Mouse (Mus musculus): ENCODE results near the gene Pfkfb1. TPM values are rescaled to one million over a fixed set of nuclear protein-coding genes. Genes with fewer than 3 reads are reported as not detected.
A peak's percentile ranks its signal among the peaks of the same experiment; 100 is the strongest.

Pfkfb1 gene
- 4.8 and 5.1 TPM in 2 replicates for polyA plus RNA-seq (2015; fragmentation: Nextera tagmentation; extraction: Ambion mirVana)

DNA sequence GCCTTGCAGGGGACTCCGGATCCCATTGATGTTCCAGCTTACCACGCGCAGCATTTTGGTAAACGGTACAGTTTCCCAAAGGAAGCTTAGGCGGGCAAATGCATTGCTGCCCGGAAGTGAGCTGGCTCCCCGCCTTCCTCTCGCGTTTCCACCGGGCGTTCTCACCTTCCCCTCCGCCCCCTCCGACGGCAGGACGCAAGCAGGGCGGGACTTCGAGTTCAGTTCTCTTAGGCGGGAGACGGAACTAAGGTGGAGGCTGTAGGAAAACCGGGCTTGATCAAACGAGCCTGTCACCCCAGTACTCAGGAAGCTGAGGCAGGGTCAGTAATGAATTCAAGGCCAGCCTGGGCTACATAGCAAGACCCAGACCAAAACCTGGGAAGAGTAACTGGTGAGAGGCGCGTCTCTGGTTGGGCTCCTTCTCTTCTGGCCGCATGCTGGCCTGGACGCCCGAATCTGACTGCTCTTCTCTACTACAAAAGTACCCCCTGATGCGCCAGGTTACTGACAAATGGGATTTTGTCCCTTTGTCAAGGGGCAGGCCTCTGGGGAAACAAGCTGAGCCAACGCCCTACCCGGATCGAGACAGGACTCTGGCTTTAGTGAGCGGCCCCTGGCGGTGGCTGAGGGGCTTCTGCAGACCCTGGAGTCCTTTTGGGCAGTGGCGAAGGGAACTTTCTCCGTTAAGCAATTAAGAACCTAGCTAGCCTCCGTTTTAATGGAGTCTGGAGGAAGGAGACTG, at the start of gene Pfkfb1:
Pfkfb1 (plus strand) TSS at position 207 of the 742 bp plus-strand sequence.
- Histone ChIP-seq H3K27me3 (replicated peaks) (no peaks in the 10 kb centered on the region), H3K27ac (peak within 1 kb of the TSS; percentile 80), H3K4me3 (peak within 1 kb of the TSS; percentile 56), H3K9me3 (no peaks in the 10 kb centered on the region), H3K36me3 (replicated peaks) (no peaks in the 10 kb centered on the region), H3K4me2 (peak within 1 kb of the TSS; percentile 56), H3K4me1 (peaks cover 3% of the 10 kb centered on the region), H3K9ac (peak within 1 kb of the TSS; percentile 55)
- ATAC-seq (replicated peaks), result peak; percentile 96
- 21% methylated on average over 35 of the region's 35 CpGs for WGBS

DNA sequence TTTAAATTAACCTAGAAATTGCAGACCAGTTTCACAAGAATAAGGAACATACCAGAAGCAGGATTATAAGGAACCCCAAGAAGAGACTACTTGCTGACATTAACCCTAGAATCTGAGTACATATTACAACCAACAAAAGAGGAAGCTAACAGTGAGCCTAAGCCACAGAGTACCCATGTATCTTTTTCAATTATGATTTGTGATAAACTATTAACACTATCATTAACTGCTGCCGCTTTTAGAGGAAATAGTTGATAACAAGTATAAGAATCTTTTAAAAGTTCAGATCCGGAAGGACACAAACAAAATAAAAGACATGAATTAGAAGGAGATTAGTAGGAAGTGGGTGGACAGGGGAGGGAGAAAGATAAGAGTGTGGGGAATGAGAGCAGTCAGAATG, 47.9 kb upstream of the Pfkfb1 start:
- H3K4me2 ChIP-seq, result no peak overlapping the region
- H3K4me3 ChIP-seq, result no peak overlapping the region
- ATAC-seq (replicated peaks), result no peak
- H3K9me3 ChIP-seq, result no peaks in the 10 kb centered on the region
- no peak overlapping the region for H3K9ac ChIP-seq
- no peak overlapping the region for H3K27ac ChIP-seq
- no peaks in the 10 kb centered on the region for H3K4me1 ChIP-seq
- no peaks in the 10 kb centered on the region for H3K36me3 ChIP-seq (replicated peaks)
- WGBS, result 90% methylated on average over 2 of the region's 2 CpGs
- H3K27me3 ChIP-seq (replicated peaks), result no peaks in the 10 kb centered on the region

DNA sequence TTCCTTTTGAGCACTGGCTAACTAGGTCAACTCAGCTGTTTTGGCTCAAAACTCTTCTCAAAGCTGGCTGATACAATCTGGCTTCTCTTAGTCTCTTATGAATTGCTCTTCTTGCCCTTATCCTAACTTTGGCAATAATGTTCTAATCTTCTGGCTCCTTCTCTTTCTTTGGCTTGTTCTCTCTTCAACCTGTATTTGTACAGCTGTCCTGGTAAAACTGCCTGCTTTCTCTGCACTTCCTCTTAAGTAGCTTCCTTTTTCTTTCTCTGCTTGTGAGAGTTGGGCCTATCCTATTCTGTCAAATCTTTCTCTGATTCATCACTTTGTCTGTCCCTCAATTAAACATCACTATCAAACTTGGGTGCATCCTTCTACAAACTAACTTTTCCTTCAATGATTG, 46.3 kb upstream of the Pfkfb1 start:
- no peak overlapping the region for H3K9ac ChIP-seq
- no peaks in the 10 kb centered on the region for H3K36me3 ChIP-seq (replicated peaks)
- no peak for ATAC-seq (replicated peaks)
- H3K4me1 ChIP-seq, result no peaks in the 10 kb centered on the region
- no peak overlapping the region for H3K4me2 ChIP-seq
- no peak overlapping the region for H3K27ac ChIP-seq
- no peak overlapping the region for H3K4me3 ChIP-seq
- no peaks in the 10 kb centered on the region for H3K27me3 ChIP-seq (replicated peaks)
- H3K9me3 ChIP-seq, result no peaks in the 10 kb centered on the region

GRCm38 (mm10) chrX:150547239-150547638, 40.8 kb upstream of the Pfkfb1 start, which contains the start of gene Alas2:
Gene Alas2, plus strand, starts transcription at chrX:150547375.
- H3K4me3 ChIP-seq, result no peak within 1 kb of the TSS
- H3K4me1 ChIP-seq, result no peaks in the 10 kb centered on the region
- ATAC-seq (replicated peaks), result no peak
- WGBS, result 52% methylated on average over 5 of the region's 5 CpGs
- no peak within 1 kb of the TSS for H3K4me2 ChIP-seq
- no peaks in the 10 kb centered on the region for H3K36me3 ChIP-seq (replicated peaks)
- H3K27me3 ChIP-seq (replicated peaks), result no peaks in the 10 kb centered on the region
- no peak within 1 kb of the TSS for H3K27ac ChIP-seq
- H3K9ac ChIP-seq, result no peak within 1 kb of the TSS
- H3K9me3 ChIP-seq, result no peaks in the 10 kb centered on the region

- H3K9ac ChIP-seq, result no peak overlapping the region
- H3K36me3 ChIP-seq (replicated peaks), result no peaks in the 10 kb centered on the region
- no peaks in the 10 kb centered on the region for H3K27me3 ChIP-seq (replicated peaks)
- no peak overlapping the region for H3K27ac ChIP-seq
- WGBS, result 90% methylated on average over 3 of the region's 3 CpGs
- no peak overlapping the region for H3K4me2 ChIP-seq
- no peak for ATAC-seq (replicated peaks)
- no peak overlapping the region for H3K4me3 ChIP-seq
- H3K4me1 ChIP-seq, result no peaks in the 10 kb centered on the region
- no peaks in the 10 kb centered on the region for H3K9me3 ChIP-seq
Measured at GRCm38 (mm10) chrX:150549639-150550038, 38.4 kb upstream of the Pfkfb1 start.

DNA sequence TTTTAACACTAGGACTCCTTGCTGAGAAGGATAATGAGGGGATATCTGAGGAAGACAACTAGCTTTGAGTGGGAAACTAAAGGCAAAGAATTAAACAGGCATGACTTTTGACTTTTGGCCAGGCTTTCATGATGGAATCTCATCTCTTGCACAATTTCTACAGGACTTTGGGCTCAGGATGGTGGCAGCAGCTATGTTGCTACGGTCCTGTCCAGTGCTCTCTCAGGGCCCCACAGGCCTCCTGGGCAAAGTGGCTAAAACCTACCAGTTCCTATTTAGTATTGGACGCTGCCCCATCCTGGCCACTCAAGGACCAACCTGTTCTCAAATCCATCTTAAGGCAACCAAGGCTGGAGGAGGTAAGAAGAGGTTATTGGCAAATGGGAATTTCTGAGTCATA, 36.0 kb upstream of the Pfkfb1 start:
- WGBS, result 93% methylated on average over 2 of the region's 2 CpGs

GRCm38 (mm10) chrX:150554032-150554431, 34.0 kb upstream of the Pfkfb1 start:
- Histone ChIP-seq H3K27me3 (replicated peaks) (no peaks in the 10 kb centered on the region), H3K27ac (no peak overlapping the region), H3K9ac (no peak overlapping the region), H3K4me3 (no peak overlapping the region), H3K4me1 (no peaks in the 10 kb centered on the region), H3K9me3 (no peaks in the 10 kb centered on the region), H3K4me2 (no peak overlapping the region), H3K36me3 (replicated peaks) (no peaks in the 10 kb centered on the region)
- 81% methylated on average over 3 of the region's 3 CpGs for WGBS
- ATAC-seq (replicated peaks), result no peak

More for the DNA sequence above, 36.0 kb upstream of the Pfkfb1 start:
- no peaks in the 10 kb centered on the region for H3K27me3 ChIP-seq (replicated peaks)
- no peak for ATAC-seq (replicated peaks)
- no peaks in the 10 kb centered on the region for H3K4me1 ChIP-seq
- no peak overlapping the region for H3K9ac ChIP-seq
- no peaks in the 10 kb centered on the region for H3K9me3 ChIP-seq
- no peak overlapping the region for H3K4me2 ChIP-seq
- no peaks in the 10 kb centered on the region for H3K36me3 ChIP-seq (replicated peaks)
- H3K4me3 ChIP-seq, result no peak overlapping the region
- no peak overlapping the region for H3K27ac ChIP-seq

DNA sequence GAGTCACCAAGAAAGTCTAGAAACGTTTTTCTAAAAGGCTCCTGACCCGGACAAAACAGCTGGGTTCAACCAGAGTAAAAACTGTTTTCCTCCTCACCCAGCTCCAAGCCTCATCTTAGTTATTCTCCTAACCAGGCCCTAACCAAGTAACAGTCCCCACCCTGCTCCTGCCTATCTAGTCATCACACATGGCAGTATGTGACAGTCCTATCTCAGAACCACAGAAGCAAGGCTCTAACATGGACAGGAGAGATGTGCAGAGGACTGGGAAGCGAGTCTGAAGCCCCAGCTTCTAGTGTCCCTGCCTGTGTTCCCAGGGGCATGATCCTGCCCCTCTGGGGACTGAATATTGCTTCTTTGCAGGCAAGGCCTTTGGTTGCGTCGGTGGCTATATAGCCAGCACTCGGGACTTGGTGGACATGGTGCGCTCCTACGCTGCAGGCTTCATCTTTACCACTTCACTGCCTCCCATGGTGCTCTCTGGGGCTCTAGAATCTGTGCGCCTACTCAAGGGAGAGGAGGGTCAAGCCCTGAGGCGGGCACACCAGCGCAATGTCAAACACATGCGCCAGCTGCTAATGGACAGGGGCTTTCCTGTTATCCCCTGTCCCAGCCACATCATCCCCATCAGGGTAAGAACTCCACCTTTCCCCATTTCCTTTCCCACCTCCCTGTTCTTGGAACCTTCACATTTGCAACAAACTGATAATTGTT, 23.2 kb upstream of the Pfkfb1 start:
- H3K4me2 ChIP-seq, result no peak overlapping the region
- no peak overlapping the region for H3K27ac ChIP-seq
- WGBS, result 88% methylated on average over 12 of the region's 12 CpGs
- no peak overlapping the region for H3K4me3 ChIP-seq
- no peaks in the 10 kb centered on the region for H3K36me3 ChIP-seq (replicated peaks)
- H3K4me1 ChIP-seq, result no peaks in the 10 kb centered on the region
- no peaks in the 10 kb centered on the region for H3K27me3 ChIP-seq (replicated peaks)
- no peak for ATAC-seq (replicated peaks)
- H3K9me3 ChIP-seq, result no peaks in the 10 kb centered on the region
- H3K9ac ChIP-seq, result no peak overlapping the region

GRCm38 (mm10) chrX:150581921-150582320, 6.1 kb upstream of the Pfkfb1 start:
- Histone ChIP-seq H3K27ac (no peak overlapping the region), H3K4me1 (peaks cover 2% of the 10 kb centered on the region), H3K4me2 (no peak overlapping the region), H3K27me3 (replicated peaks) (no peaks in the 10 kb centered on the region), H3K36me3 (replicated peaks) (no peaks in the 10 kb centered on the region), H3K9ac (no peak overlapping the region), H3K9me3 (no peaks in the 10 kb centered on the region), H3K4me3 (no peak overlapping the region)
- no peak for ATAC-seq (replicated peaks)

DNA sequence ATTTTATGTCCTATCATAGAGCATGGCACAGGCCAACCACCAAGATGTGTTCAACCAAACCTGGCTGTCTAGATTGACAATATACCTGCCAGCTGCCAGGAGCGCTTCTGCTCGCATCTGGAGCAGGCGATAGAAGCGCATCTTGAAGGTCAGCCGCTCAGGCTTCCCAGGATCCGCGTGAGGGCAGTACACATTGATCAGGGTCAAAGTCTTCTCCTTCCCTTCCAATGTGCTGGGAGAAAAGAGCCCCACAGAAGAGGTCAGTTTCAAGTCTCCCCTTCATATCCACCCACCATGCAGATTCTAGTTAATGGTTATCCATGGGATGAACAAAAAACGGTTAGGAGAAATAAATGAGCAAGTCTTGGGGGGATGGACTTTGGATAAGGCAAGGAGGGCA, 2.9 kb upstream of the Pfkfb1 start:
- no peak for ATAC-seq (replicated peaks)
- no peaks in the 10 kb centered on the region for H3K9me3 ChIP-seq

DNA sequence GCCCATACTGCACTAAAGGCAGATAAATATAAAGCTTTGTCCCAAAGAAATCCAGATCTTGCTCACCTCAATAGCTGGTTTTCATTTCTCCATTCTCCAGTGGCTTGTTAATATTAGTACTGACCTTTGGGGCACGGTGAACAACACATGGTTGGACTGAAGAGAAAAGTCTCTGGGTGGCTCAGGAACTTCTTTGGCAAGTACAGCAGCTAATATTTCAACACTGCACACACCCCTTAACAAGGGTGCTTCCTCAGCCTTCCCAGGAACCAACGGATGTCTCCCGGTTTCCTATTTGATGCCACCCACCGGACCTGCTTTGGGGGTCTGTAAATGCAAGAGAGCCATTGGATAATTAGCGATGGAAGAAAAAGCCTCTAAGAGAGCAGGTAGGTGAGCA, 1.7 kb downstream of the Pfkfb1 start, which contains the start of gene Apex2:
Apex2 (minus strand) TSS at position 173 of the 400 bp plus-strand sequence.
- Histone ChIP-seq H3K4me1 (peaks cover 3% of the 10 kb centered on the region), H3K9ac (no peak within 1 kb of the TSS), H3K27me3 (replicated peaks) (no peaks in the 10 kb centered on the region), H3K9me3 (no peaks in the 10 kb centered on the region), H3K27ac (no peak within 1 kb of the TSS), H3K36me3 (replicated peaks) (no peaks in the 10 kb centered on the region), H3K4me2 (peak within 1 kb of the TSS; percentile 56), H3K4me3 (peak within 1 kb of the TSS; percentile 56; the same call in 1 of the 2 replicates)
- no peak for ATAC-seq (replicated peaks)
- 79% methylated on average over 5 of the region's 5 CpGs for WGBS

More for the DNA sequence above, 2.9 kb upstream of the Pfkfb1 start:
- H3K36me3 ChIP-seq (replicated peaks), result no peaks in the 10 kb centered on the region
- H3K4me3 ChIP-seq, result no peak overlapping the region
- no peak overlapping the region for H3K9ac ChIP-seq
- H3K4me1 ChIP-seq, result peaks cover 3% of the 10 kb centered on the region
- 95% methylated on average over 8 of the region's 8 CpGs for WGBS
- H3K4me2 ChIP-seq, result no peak overlapping the region
- H3K27ac ChIP-seq, result no peak overlapping the region
- H3K27me3 ChIP-seq (replicated peaks), result no peaks in the 10 kb centered on the region

- Histone ChIP-seq H3K9ac (no peak overlapping the region), H3K27ac (no peak overlapping the region), H3K4me3 (no peak overlapping the region), H3K4me2 (no peak overlapping the region), H3K36me3 (replicated peaks) (no peaks in the 10 kb centered on the region), H3K27me3 (replicated peaks) (no peaks in the 10 kb centered on the region), H3K4me1 (no peaks in the 10 kb centered on the region), H3K9me3 (no peaks in the 10 kb centered on the region)
- WGBS, result 88% methylated on average over 12 of the region's 12 CpGs
- no peak for ATAC-seq (replicated peaks)
Measured at GRCm38 (mm10) chrX:150593266-150594035, 5.4 kb downstream of the Pfkfb1 start.
